Mouse (Mus musculus) frontal cortex, postnatal 36 days (tissue): Measurements from ENCODE around the gene Uvssa.
"Not testable (repeated sequence)": the region's sequence is repeated elsewhere in the genome, so short reads cannot be mapped to it uniquely, and the experiment has no call there.

Experiments used
- DNase-seq, 2 experiments: peaks; one replicate each; pipeline ENCODE4 v3.0.0; 2022; ENCODE audit warnings: low spot score in 2 of 2

Gene Uvssa

DNA sequence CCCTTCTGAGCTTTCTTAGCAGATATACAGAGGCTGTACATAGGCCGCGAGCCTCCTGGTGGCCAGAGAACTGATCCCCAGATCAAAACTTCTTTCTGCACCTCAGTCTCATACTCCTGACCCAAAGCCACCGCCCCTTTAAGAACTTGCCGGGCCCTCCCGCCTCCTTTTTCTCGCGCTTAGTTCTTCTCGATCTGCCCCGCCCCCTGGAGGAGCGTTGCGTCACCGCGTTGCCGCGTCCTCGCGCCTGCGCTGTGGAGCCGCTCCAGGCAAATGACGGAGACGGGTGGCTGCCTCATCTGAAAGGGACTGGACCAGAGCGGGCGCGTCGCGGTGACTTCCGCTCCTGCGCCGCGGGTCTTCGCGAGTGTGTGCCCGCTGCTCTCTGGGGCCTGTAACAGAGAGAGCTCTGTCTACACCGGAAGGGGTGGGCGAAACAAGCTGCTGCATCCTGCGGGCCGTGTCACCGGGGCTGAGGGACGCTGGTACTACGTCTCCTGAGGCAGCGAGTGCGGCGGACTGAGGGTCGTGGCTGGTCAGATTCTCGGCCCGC lies at the start of gene Uvssa:
TSS of gene Uvssa (plus strand) at position 248 of the 553 bp plus-strand sequence.
- peak; percentile 98 to 99 for DNase-seq

DNA sequence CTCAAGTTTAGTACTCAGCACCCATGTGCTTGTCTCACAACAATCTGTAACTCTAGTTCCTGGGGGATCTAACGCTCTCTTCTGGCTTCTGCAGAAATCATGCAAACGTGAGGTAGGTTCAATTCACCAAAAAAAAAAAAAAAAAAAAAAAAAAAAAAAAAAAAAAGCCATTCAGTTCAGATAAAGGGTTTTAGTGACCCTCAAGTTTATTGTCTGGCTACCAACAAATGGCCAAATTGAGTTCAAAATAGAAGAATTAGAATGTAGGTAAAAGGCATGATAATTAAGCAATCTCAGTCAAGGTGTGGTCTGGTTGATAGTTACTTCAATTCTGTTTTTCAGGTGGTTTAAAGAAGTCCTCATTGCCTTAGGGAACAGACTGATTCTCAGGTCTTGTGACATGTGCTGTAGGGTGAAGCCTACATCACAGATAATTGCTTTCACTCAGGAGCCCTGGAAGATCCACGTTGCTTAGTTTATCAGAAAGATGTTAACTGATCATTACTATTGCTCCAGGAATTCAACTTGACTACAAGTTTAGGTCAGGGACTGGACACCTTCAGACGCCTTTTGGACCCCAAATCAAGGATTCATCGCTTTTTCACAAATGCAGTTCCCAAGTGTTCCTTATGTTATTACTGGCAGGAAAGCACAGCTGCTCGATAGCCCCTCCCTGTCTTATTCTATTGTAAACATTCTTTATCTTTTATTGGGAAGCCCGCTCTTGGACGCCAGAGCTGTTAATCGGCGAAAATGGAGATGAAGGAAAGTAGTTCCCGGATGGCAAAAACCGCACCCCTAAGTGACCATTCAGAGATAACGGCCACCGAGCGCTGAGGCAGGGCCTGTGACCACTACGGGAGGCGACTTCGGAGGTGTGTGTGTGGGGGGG lies 43.7 kb upstream of the Uvssa start:
- DNase-seq = no peak

DNA sequence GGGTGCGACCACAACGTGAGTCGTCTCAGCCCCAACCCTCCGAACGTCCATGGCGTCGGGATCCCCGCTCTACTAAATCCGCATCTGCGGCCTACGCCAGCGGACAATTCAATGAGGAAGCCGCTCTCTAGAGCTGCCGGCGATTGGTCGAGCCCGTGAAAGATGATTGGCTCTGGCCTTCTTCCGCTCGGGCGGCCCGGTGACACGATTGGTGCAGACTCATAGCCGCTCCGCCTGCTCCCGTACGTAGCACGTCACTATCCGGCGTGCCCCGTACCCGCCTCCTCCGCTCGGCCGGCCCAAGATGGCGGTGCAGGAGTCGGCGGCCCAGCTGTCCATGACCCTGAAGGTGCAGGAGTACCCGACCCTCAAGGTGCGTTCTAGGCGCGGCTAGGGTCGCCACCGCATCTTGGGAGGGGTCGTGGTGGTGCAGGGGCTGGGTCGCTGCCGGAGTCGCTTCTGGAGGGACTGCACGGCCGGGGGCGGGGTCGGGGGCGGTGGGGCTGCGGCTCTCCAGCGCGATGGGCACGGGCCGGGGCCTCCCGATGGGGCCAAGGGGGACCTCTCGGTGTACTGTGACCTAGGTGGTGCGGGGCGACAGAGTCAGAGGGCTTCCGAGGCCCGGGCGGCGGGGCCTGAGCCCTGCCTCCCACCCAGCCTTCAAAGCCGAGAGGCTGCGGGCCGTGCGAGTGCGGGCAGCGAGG lies 42.9 kb upstream of the Uvssa start, which contains the start of gene Maea:
TSS of gene Maea (plus strand) at position 237 of the 704 bp plus-strand sequence.
- peak; percentile 97 to 99 for DNase-seq

DNA sequence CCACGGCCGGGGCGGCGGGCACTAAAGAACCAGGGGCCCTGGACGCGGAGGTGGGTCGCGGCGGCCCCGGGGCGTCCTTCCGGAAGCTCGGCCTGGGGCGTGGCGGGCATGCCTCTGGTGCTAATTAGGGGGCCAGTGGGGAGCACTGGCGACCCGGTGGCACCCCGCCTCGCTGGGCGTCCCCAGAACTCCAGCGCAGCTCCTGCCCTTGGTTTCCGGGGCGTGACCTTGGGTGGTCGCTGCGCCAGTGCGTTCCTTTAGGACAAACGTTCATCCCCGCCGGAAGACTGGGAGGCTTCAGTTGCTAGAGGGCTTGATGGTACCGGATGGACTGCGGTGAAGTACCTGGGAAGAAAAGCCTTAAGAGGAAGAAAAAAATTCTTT lies 42.4 kb upstream of the Uvssa start:
- peak in 1 of 2 experiments; percentile 19 for DNase-seq

DNA sequence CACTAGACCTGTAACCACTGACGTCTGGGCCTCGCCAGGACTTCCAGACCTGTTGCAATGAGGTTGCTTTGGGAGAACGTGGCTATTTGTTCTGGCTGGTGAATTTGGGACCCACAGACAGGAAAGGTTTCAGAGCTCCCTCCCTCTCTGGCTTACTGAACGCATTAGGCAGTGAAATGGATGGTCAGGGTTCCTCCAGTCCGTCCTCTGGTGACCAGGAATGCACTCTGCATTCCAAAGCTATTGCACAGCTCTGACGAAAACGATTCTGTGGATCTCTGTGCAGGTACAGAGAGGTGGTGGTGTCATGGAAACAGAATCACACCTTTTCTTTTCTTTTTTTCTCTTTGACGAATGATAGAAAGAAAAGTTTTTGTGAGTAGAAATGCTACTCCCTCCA lies 41.1 kb upstream of the Uvssa start:
- no peak for DNase-seq

DNA sequence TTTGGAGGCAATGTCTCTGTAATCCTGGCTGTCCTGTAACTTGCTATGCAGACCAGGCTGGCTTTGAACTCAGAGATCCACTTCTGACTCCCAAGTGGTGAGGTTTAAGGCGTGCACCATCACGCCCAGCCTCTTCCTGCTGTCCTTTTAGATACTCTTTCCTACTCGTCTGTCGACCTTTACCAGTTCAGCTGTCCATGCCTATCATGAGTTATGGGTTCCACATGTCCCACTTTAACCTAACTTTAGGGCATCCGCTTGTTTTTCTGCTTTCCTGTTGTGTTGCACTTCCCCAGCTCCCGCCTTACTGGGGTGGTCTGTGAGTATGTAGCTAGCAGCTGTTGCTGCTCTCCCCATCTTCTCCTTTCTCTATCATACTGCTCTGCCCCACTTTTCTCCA lies 37.2 kb upstream of the Uvssa start:
- no peak for DNase-seq

DNA sequence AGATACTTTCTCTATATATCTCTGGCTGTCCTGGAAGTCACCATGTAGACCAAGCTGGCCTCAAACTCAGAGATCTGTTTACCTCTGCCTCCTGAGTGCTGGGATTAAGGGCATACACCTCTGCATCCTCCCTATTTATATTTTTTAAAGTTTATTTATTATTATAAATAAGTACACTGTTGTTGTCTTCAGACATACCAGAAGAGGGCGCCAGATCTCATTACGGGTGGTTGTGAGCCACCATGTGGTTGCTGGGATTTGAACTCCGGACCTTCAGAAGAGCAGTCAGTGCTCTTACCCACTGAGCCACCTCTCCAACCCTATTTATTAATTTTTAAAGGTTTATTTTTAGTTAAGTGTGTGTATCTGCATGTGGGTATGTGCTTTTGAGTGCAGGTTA lies 36.1 kb upstream of the Uvssa start:
- DNase-seq = not testable (repeated sequence)

DNA sequence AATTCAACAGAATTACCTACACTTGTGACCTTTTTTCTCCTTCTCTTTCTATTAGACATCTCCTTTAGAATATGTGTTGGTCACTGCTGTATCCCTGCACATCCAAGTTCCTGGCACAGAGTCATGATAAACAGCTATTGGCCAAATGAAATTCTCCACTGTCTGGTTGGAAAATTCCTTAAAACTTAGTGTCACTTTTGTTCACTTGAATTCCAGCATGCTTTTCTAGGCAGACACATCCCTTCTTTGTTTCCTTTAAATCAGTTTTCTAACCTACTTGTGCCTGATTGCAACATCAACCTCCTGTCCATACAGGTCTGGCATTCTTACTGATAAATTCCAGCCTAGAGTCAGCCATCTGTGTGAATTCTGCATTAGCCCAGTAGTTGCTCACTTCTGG lies 35.5 kb upstream of the Uvssa start:
- no peak for DNase-seq

DNA sequence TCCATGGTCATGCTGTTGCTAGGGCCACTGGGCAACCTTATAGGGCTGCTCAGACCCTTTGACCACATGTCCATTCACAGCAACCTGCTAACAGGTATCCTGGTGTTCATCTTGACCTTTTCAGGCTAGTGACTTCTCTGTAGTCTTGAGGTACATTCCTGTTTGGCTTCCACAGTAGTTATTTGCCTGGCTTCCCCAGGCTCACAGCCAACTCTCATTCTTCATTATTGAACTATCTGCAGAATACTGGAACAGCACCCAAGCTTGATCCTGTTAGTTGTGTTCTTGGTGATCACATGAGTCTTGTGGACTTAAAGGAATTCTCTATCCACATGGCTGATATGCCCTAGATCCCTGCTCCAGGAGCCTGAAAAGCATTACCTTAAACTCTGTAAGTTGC lies 34.8 kb upstream of the Uvssa start:
- no peak for DNase-seq

DNA sequence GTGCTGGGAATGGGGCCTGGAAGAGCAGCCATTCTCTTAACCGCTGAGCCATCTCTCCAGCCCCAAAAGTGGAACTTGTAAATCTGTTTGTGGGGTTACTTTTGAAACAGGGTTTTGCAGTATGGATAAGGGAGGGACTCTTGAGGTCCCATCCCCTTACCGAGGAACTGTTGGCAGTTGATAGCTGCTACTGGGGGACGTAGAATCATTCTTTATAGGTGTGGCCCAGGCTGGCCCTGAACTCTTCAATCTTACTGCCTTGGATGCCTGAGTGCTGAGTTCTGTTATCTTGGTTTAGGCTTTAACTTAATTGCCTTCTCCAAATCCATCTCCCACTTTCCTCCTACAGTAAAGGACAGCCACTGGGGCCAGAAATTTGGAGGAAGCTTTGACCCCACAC lies 34.3 kb upstream of the Uvssa start:
- DNase-seq = no peak

DNA sequence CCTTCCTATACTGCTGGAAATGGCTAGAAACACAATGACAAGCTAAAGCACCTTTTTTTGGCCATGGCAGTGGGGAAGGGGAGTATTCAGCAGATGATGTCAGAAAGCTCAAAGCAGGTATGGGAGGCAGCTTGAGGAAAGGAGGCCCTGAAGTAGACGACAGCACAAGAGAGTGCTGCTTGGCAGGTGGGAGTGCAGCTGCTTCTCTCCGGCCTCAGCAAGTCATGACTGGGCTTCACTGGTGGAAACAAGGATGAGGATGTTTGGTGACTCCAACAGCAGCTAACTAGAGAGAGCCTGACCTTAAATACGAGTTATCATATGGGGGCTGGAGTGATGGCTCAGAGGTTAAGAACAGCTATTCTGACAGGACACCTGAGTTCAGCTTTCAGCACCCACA lies 30.7 kb upstream of the Uvssa start:
- DNase-seq = no peak

DNA sequence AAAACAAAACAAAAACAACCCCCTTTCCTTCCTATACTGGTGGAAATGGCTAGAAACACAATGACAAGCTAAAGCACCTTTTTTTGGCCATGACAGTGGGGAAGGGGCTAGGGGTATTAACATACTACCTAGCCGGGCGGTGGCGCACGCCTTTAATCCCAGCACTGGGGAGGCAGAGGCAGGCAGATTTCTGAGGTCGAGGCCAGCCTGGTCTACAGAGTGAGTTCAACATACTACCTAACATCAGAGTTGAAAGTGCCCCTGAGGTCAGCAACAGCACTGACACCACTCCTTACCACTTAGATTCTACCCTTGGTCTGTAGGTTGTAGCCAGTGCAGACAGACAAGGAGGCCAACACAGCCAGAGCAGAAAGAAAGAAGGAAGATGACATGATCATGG lies 29.1 kb upstream of the Uvssa start:
- no peak for DNase-seq

DNA sequence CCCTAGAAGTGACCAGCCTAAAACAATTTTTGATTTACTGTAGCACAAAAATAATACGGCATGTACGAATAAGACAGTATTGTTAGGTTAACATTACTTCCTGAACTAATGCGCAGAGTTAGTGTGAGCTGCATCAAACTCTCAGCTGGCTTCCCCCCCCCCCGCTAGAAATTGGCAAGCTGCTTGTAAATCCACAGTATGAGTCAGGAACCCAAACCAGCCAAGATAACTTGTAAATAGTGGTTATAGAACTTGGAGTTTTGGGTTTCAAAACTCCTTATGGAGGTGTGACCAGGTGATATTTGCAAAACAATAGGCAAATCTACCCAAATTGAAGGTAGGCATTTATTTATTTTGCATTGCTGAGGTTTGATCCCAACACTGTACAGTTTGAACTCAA lies 28.6 kb upstream of the Uvssa start:
- no peak for DNase-seq

DNA sequence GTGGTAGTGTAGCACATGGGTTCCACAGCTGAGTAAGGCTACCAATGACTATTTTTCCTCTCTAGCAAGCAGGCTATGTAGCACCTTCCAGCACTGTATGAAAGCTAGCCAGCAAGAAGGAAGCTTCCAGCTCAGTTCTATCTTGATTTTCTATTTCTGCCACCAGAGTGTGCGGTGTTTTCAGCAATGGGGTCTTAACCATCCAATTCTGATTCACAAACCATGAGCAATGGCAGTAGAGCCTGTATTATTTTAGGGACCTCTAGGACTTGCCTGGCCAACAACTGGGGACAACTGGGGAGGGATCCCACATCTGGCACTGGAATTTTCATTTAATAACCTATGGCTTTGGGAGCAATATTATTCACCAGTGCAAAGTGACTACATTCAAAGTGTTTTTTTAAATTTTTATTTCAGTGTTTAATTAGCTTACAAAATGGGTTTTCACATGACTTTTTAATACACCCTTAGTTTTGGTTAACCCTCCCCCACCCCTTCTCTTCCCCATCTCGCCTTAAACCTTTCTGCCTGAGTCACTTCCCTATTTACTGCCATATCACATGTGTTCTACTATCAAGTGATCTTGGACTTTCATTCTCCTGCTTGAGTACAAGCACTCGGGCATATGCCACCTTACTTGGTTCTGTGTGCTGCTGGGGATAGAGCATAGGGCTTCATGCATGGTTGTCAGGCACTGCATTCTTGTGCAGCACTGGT lies 26.6 kb upstream of the Uvssa start:
- no peak for DNase-seq

DNA sequence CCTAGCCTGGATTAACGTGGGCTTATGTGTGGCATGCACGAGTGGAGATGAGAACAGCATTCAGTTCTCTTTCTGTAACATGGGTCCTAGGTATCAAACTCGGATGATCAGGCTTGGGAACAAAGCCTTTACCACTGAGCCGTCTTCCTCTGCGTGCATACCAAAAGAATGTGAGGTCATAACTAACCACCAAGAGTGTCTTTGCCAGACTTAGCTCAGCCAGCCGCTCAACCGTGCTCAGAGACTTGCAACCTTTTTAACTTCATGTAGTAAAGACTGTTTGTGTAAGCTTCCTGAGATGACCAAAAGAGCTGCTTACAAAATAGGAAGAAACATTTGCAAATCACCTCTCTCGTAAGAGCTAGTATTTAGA lies 26.1 kb upstream of the Uvssa start:
- DNase-seq = no peak

DNA sequence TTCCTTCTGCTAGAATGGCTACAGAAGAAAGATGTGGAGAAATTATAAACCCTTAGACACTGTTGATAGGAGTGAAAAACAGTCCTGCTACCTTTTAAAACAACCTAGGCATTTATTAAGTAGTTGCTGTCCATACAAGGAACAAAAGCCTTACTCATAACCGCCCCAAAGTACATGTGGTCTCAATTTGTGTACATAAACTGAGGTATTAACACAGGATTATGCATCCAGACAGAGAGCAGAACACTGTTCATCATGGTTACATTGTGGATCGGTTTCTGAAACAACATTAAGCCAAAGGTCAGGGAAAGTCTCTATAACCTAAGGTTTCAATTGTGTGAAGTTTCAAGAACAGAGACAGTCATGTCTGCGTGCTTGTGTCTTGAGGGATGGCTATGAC lies 25.3 kb upstream of the Uvssa start:
- no peak for DNase-seq

DNA sequence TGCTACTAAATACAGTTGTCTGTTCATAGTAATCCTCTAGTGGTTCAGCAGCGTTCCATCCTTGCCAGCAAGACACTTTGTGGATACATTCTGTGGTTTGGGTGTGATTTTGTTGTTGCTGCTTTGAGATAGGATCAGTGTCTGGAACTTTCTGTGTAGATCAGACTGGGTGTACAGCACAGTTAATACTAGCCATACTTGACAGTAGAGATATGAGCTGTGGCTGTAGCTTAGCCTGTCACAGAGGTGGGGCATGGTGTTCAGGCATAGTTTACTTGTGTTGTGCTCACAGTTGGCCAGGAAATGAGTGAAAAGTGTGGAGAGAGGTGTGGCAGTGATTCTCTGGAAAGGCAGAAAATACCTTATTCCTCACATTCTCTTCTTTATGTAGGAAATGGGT lies 20.9 kb upstream of the Uvssa start:
- no peak for DNase-seq

DNA sequence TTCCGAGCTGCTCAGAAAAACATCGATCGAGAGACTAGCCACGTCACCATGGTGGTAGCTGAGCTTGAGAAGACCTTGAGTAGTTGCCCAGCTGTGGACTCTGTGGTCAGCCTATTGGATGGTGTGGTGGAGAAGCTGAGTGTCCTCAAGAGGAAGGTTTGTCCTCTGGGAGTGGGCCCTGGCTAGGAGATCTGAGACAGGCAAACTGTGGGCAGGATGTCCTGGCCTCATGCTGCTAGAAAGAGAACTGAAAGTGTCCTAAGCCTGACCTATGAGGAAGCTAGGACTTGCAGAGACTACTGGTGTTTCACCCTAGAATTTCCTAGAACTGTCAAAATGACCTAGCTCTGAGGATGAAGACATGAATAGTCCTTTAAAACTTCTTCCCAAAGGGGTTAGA lies 19.9 kb upstream of the Uvssa start:
- DNase-seq = no peak

DNA sequence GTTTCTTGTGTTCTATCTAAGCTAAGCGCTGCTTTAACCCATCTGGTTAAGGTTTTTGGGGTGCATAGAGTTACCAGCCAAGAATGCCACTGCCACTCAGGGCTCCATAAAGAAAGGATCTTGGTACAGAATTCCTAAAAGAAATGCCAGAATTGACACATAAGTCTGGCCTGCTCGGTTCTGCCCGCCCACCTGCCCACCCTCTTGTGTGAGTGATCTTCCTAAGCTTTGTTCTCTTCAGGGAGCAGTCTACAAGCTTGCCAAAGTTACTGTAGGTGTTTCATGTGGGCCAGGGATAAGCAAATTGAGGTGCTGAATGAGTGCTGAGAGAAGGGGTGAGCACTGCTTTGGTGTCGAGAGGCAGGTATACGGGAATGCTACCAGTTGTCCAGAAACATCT lies 15.1 kb upstream of the Uvssa start:
- no peak for DNase-seq

DNA sequence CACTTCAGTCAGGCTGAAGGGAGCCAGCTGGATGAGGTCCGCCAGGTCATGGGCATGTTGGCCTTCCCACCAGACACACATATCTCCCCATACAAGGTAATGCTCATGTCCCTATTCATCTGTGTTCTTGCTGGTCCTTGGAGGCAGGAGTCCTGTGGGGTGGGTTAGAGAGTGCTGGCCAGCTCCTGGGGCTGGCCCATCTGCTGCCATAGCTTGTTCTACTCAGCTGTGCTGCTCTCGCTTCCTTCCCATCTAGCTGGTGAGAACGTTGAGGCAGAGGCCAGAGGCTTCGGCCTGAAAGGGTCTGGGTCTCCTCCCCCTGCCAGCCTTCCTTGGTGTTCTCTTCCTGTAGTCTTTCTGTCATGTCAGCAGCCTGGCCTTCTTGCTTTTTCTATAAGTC lies 9.7 kb upstream of the Uvssa start:
- no peak for DNase-seq

DNA sequence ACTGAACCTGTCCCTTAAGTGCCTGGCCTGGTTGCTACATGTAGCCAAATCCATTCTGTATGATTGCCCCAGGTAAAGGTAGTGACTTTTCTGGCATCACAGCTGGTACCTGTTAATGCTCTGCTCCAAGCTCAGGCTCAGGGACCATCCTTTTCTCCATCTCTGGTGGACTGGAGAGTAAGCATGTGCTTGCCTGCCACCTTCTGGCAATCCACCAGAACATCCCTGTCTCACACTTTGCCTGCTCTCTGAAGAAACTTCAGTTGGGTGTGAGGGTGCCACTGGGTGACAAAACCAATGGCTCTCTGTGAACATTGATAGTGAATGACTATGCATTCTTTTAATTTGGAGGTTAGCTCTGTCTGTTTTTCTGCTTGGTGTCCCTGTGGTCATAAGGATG lies 7.2 kb upstream of the Uvssa start:
- peak in 1 of 2 experiments; percentile 18 for DNase-seq

DNA sequence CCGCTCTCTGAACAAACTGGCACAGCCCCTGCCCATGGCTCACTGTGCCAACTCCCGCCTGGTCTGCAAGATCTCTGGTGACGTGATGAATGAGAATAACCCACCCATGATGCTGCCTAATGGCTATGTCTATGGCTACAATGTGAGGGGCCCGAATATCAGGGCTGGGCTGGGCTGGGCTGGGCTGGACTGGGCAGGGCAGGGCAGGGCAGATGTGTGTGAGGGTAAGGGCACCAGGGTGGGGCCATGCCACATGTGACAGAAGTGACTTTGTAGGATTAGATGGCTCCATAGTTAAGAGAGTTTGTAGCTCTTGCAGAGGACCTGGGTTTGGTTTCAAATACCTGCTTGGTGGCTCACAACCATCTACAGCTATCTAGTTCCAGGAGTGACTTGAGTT lies 6.7 kb upstream of the Uvssa start:
- DNase-seq = no peak
